Mouse (Mus musculus): ENCODE measurements around the gene Gimap8. TPM values are rescaled to one million over a fixed set of nuclear protein-coding genes. Genes with fewer than 3 reads are reported as not detected.
A peak's percentile ranks its signal among the peaks of the same experiment; 100 is the strongest.

The Gimap8 gene
- polyA plus RNA-seq, 1 experiment: 0.01 TPM

GRCm38 (mm10) chr6:48635105-48635504, 11.9 kb upstream of the Gimap8 start:
- H3K4me3 ChIP-seq: no peak overlapping the region
- H3K4me2 ChIP-seq (ENCODE audit: low read depth): no peak overlapping the region
- TF ChIP-seq POLR2A (IDR thresholded peaks at IDR 0.05; ENCODE audit: insufficient read length, low read depth) (no peak), MAX (IDR thresholded peaks at IDR 0.05; ENCODE audit: low read depth) (no peak), CEBPB (IDR thresholded peaks at IDR 0.05; ENCODE audit: insufficient read depth, poor library complexity, severe bottlenecking) (no peak), REST (IDR thresholded peaks at IDR 0.05; ENCODE audit: insufficient read depth, insufficient read length) (no peak), TCF3 (IDR thresholded peaks at IDR 0.05; ENCODE audit: insufficient read length, low read depth) (no peak), POLR2AphosphoS2 (IDR thresholded peaks at IDR 0.05; ENCODE audit: insufficient read length, low read depth) (no peak), SRF (IDR thresholded peaks at IDR 0.05; ENCODE audit: control insufficient read depth, insufficient read length, low read depth) (no peak), TCF12 (IDR thresholded peaks at IDR 0.05; ENCODE audit: insufficient read depth, poor library complexity, severe bottlenecking) (no peak), MYOD1 (IDR thresholded peaks at IDR 0.05; ENCODE audit: control insufficient read depth in 1 of 3, insufficient read length in 2 of 3, low read depth in 2 of 3) (no peak), MYOG (IDR thresholded peaks at IDR 0.05; ENCODE audit: control insufficient read depth in 1 of 3, insufficient read depth in 1 of 3, insufficient read length in 2 of 3, low read depth in 2 of 3) (no peak), E2F4 (IDR thresholded peaks at IDR 0.05; ENCODE audit: insufficient read depth) (no peak), USF1 (IDR thresholded peaks at IDR 0.05; ENCODE audit: low read depth) (no peak)
- peaks cover 4% of the 10 kb centered on the region for H3K27me3 ChIP-seq (ENCODE audit: control insufficient read depth, insufficient read depth, insufficient read length)
- no peaks in the 10 kb centered on the region for H3K79me2 ChIP-seq (ENCODE audit: control insufficient read depth, insufficient read depth)
- no peak overlapping the region for H3ac ChIP-seq (ENCODE audit: control insufficient read depth, insufficient read length)
- H3K36me3 ChIP-seq (ENCODE audit: control insufficient read depth, insufficient read depth): no peaks in the 10 kb centered on the region

DNA sequence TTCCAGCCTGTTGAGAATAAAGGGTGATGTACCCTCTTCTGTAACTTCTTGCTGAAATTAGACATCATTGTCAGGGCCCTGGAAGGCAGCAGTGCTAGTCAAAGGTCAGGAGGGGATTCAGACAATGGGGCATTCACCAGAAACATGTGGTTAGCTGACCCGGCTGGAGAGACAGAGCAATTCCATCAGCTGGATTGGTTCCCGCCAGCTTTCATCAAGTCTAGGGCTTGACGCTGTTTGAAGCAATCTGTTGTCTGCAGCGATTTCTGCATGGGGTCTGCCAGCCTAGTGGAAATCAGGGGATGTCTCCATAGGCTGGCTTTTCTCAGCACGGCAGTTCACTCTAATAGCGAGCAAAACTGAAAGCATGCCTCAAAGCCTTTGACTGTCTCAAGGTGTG, 10.5 kb upstream of the Gimap8 start:
- H3K79me2 ChIP-seq (ENCODE audit: control insufficient read depth, insufficient read depth): no peaks in the 10 kb centered on the region
- no peak for TF ChIP-seq TCF12 (IDR thresholded peaks at IDR 0.05; ENCODE audit: insufficient read depth, poor library complexity, severe bottlenecking)
- no peak for TF ChIP-seq REST (IDR thresholded peaks at IDR 0.05; ENCODE audit: insufficient read depth, insufficient read length)
- no peak for TF ChIP-seq MAX (IDR thresholded peaks at IDR 0.05; ENCODE audit: low read depth)
- TF ChIP-seq E2F4 (IDR thresholded peaks at IDR 0.05; ENCODE audit: insufficient read depth): no peak
- TF ChIP-seq POLR2AphosphoS2 (IDR thresholded peaks at IDR 0.05; ENCODE audit: insufficient read length, low read depth): no peak
- no peaks in the 10 kb centered on the region for H3K36me3 ChIP-seq (ENCODE audit: control insufficient read depth, insufficient read depth)
- H3K4me2 ChIP-seq (ENCODE audit: low read depth): no peak overlapping the region
- no peak overlapping the region for H3K4me3 ChIP-seq
- H3K27me3 ChIP-seq (ENCODE audit: control insufficient read depth, insufficient read depth, insufficient read length): peaks cover 4% of the 10 kb centered on the region
- H3ac ChIP-seq (ENCODE audit: control insufficient read depth, insufficient read length): no peak overlapping the region

GRCm38 (mm10) chr6:48637811-48638500, 9.1 kb upstream of the Gimap8 start:
- Histone ChIP-seq H3ac (ENCODE audit: control insufficient read depth, insufficient read length) (no peak overlapping the region), H3K4me3 (no peak overlapping the region), H3K36me3 (ENCODE audit: control insufficient read depth, insufficient read depth) (no peaks in the 10 kb centered on the region), H3K4me2 (ENCODE audit: low read depth) (no peak overlapping the region), H3K79me2 (ENCODE audit: control insufficient read depth, insufficient read depth) (no peaks in the 10 kb centered on the region), H3K27me3 (ENCODE audit: control insufficient read depth, insufficient read depth, insufficient read length) (no peaks in the 10 kb centered on the region)
- TF ChIP-seq USF1 (IDR thresholded peaks at IDR 0.05; ENCODE audit: low read depth) (peak; percentile 18), POLR2AphosphoS2 (IDR thresholded peaks at IDR 0.05; ENCODE audit: insufficient read length, low read depth) (no peak)

GRCm38 (mm10) chr6:48638553-48638952, 8.5 kb upstream of the Gimap8 start:
- TF ChIP-seq MYOG (IDR thresholded peaks at IDR 0.05; ENCODE audit: control insufficient read depth in 1 of 3, insufficient read depth in 1 of 3, insufficient read length in 2 of 3, low read depth in 2 of 3): no peak
- TF ChIP-seq TCF3 (IDR thresholded peaks at IDR 0.05; ENCODE audit: insufficient read length, low read depth): no peak
- TF ChIP-seq USF1 (IDR thresholded peaks at IDR 0.05; ENCODE audit: low read depth): no peak
- TF ChIP-seq POLR2A (IDR thresholded peaks at IDR 0.05; ENCODE audit: insufficient read length, low read depth): no peak
- TF ChIP-seq TCF12 (IDR thresholded peaks at IDR 0.05; ENCODE audit: insufficient read depth, poor library complexity, severe bottlenecking): no peak
- TF ChIP-seq SRF (IDR thresholded peaks at IDR 0.05; ENCODE audit: control insufficient read depth, insufficient read length, low read depth): no peak
- no peak for TF ChIP-seq CEBPB (IDR thresholded peaks at IDR 0.05; ENCODE audit: insufficient read depth, poor library complexity, severe bottlenecking)
- TF ChIP-seq POLR2AphosphoS2 (IDR thresholded peaks at IDR 0.05; ENCODE audit: insufficient read length, low read depth): no peak
- TF ChIP-seq E2F4 (IDR thresholded peaks at IDR 0.05; ENCODE audit: insufficient read depth): no peak
- TF ChIP-seq MYOD1 (IDR thresholded peaks at IDR 0.05; ENCODE audit: control insufficient read depth in 1 of 3, insufficient read length in 2 of 3, low read depth in 2 of 3): no peak
- TF ChIP-seq MAX (IDR thresholded peaks at IDR 0.05; ENCODE audit: low read depth): no peak
- no peak for TF ChIP-seq REST (IDR thresholded peaks at IDR 0.05; ENCODE audit: insufficient read depth, insufficient read length)

GRCm38 (mm10) chr6:48641391-48641790, 5.6 kb upstream of the Gimap8 start:
- H3K4me3 ChIP-seq: no peak overlapping the region
- H3K27me3 ChIP-seq (ENCODE audit: control insufficient read depth, insufficient read depth, insufficient read length): peaks cover 6% of the 10 kb centered on the region
- no peak overlapping the region for H3ac ChIP-seq (ENCODE audit: control insufficient read depth, insufficient read length)
- no peak for TF ChIP-seq MYOG (IDR thresholded peaks at IDR 0.05; ENCODE audit: control insufficient read depth in 1 of 3, insufficient read depth in 1 of 3, insufficient read length in 2 of 3, low read depth in 2 of 3)
- TF ChIP-seq POLR2A (IDR thresholded peaks at IDR 0.05; ENCODE audit: insufficient read length, low read depth): no peak
- no peak for TF ChIP-seq E2F4 (IDR thresholded peaks at IDR 0.05; ENCODE audit: insufficient read depth)
- TF ChIP-seq TCF3 (IDR thresholded peaks at IDR 0.05; ENCODE audit: insufficient read length, low read depth): no peak
- TF ChIP-seq REST (IDR thresholded peaks at IDR 0.05; ENCODE audit: insufficient read depth, insufficient read length): no peak
- no peak for TF ChIP-seq TCF12 (IDR thresholded peaks at IDR 0.05; ENCODE audit: insufficient read depth, poor library complexity, severe bottlenecking)
- TF ChIP-seq POLR2AphosphoS2 (IDR thresholded peaks at IDR 0.05; ENCODE audit: insufficient read length, low read depth): no peak
- no peak for TF ChIP-seq USF1 (IDR thresholded peaks at IDR 0.05; ENCODE audit: low read depth)
- no peak for TF ChIP-seq CEBPB (IDR thresholded peaks at IDR 0.05; ENCODE audit: insufficient read depth, poor library complexity, severe bottlenecking)
- no peak for TF ChIP-seq MAX (IDR thresholded peaks at IDR 0.05; ENCODE audit: low read depth)
- no peak for TF ChIP-seq MYOD1 (IDR thresholded peaks at IDR 0.05; ENCODE audit: control insufficient read depth in 1 of 3, insufficient read length in 2 of 3, low read depth in 2 of 3)
- TF ChIP-seq SRF (IDR thresholded peaks at IDR 0.05; ENCODE audit: control insufficient read depth, insufficient read length, low read depth): no peak
- no peaks in the 10 kb centered on the region for H3K79me2 ChIP-seq (ENCODE audit: control insufficient read depth, insufficient read depth)
- H3K36me3 ChIP-seq (ENCODE audit: control insufficient read depth, insufficient read depth): no peaks in the 10 kb centered on the region
- H3K4me2 ChIP-seq (ENCODE audit: low read depth): no peak overlapping the region

More at GRCm38 (mm10) chr6:48638553-48638952, 8.5 kb upstream of the Gimap8 start:
- no peak overlapping the region for H3K4me3 ChIP-seq
- H3ac ChIP-seq (ENCODE audit: control insufficient read depth, insufficient read length): no peak overlapping the region
- H3K79me2 ChIP-seq (ENCODE audit: control insufficient read depth, insufficient read depth): no peaks in the 10 kb centered on the region
- no peak overlapping the region for H3K4me2 ChIP-seq (ENCODE audit: low read depth)
- H3K27me3 ChIP-seq (ENCODE audit: control insufficient read depth, insufficient read depth, insufficient read length): no peaks in the 10 kb centered on the region
- no peaks in the 10 kb centered on the region for H3K36me3 ChIP-seq (ENCODE audit: control insufficient read depth, insufficient read depth)
